Mouse (Mus musculus) adrenal gland, postnatal 10 days (tissue): Measurements from ENCODE around the gene Hsh2d. TPM values are rescaled to one million over a fixed set of nuclear protein-coding genes. Genes with fewer than 3 reads are reported as not detected.
A peak's percentile ranks its signal among the peaks of the same experiment; 100 is the strongest.

Experiments
- DNase-seq: peaks from one replicate; pipeline ENCODE4 v3.0.0; 2021; ENCODE audit warnings: mixed read lengths
- long read RNA-seq, 2 experiments: library from polyadenylated mRNA; stranded (forward); transcript quantifications; one replicate each; pipeline ENCODE4 v2.0.0; 2021
- total RNA-seq, 2 experiments: library from RNA; stranded (reverse); gene quantifications; 2 replicates each; pipeline ENCODE4 v1.2.3; 2021

Hsh2d gene
- under 1 TPM; 0.21 to 0.27 TPM for total RNA-seq
- long read RNA-seq, experiment 1, result 0 reads
- long read RNA-seq, experiment 2, result 0 reads

GRCm38 (mm10) chr8:72189417-72190214 lies at the start of gene Hsh2d:
Hsh2d (plus strand) TSS chr8:72189638.
- no peak for DNase-seq

DNA sequence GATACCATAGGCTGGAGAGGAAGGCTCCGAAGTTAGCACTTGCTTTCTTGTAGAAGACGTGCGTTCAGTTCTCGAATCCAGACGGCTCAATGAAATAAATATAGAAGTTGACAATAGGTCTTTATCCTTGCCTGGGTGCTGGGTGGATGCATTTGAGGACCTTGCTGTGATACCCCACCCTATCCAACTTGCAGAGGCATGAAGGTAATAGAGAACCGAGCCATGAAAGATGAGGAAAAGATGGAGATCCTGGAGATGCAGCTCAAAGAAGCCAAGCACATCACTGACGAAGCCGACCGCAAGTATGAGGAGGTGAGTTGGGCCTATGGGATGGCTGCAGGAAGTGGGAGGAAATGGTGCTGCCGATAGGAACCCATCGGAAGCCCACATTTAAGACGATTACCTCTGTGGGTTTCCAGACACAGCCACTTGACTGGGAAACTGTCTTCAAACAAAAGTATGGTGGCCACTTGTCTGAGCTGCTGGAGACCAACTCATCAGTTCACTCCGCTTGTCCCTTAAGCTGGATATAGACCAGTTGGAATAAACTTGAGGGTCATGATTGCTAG lies 46.1 kb upstream of the Hsh2d start:
- no peak for DNase-seq

DNA sequence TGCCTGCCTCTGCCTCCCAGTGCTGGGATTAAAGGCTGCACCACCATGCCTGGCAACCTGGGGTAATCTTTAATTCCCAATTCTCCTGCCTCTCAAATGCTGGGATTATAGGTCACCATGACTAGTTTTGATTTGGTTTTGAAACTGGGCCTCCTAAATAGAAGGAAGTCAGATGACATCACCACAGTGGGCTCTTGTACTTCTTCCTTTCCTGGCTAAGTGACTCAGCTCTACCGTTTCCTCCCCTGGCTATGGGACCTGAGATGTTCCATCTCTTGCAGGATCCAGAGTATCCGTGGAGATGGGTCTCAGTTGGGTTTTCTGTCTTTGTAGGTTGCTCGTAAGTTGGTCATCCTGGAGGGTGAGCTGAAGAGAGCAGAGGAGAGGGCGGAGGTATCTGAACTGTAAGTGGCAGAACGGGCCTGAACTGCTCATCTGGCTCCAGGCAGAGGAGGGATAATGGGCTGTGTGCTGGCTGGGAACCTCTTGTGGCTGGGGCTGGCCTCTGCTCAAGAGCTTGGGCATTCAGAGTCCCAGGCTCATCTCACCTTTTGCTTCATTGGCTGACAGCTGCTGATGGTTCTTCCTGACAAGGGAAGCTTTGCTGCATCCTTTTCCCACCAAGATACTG lies 45.0 kb upstream of the Hsh2d start:
- no peak for DNase-seq

DNA sequence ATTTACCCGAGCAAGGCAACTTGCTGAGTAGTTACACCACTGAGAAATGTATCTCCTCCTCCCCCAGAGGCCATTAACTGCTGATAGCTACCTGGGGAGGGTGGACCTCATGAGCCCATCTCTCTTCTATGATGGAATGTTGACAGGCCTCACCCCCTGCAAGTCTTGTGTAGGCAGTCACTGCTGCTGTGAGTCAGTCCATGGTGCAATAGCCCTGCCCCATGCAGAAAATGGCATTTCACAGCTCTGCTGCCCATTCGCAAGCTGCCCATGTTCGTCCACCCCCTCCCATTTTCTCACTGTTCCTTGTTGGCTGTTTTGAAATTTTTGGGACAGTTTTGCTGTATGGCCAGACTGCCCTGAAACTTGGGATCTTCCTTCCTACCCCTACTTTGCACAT lies 43.9 kb upstream of the Hsh2d start:
- no peak for DNase-seq

GRCm38 (mm10) chr8:72146056-72146455 lies 43.4 kb upstream of the Hsh2d start:
- peak; percentile 75 for DNase-seq

- DNase-seq, result no peak
Measured at GRCm38 (mm10) chr8:72146556-72146955, 42.9 kb upstream of the Hsh2d start.

- no peak for DNase-seq
Measured at GRCm38 (mm10) chr8:72147266-72147665, 42.2 kb upstream of the Hsh2d start.

- no peak for DNase-seq
Measured at GRCm38 (mm10) chr8:72149056-72149455, 40.4 kb upstream of the Hsh2d start.

DNA sequence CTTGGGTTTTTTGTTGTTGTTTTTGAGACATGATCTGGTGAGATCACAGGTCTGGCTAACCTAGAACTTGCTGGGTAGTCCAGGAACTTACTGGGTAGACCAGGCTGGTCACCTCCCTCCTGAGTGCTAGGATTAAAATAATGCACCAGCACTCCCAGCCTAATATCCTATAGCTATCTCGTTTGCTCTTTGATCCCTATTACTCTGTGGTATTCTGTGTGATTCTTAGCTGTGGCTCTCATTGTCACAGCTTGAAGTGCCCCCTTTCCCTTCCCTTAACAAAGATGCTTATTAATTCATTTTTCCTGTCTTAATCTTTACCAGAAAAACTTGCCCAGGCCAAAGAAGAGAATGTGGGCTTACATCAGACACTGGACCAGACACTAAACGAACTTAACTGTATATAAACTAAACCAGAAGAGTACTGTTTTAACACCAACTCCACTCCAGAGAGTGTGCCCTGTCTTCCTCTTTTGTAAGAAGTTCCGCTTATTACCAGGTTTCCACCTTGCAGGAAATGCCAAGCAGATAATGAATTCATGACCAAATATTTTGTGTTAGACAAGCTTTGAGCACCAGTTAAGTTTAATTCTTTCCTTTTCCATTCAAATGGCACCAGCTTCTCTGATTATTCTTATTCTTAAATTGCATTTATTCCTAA lies 37.9 kb upstream of the Hsh2d start:
- no peak for DNase-seq

DNA sequence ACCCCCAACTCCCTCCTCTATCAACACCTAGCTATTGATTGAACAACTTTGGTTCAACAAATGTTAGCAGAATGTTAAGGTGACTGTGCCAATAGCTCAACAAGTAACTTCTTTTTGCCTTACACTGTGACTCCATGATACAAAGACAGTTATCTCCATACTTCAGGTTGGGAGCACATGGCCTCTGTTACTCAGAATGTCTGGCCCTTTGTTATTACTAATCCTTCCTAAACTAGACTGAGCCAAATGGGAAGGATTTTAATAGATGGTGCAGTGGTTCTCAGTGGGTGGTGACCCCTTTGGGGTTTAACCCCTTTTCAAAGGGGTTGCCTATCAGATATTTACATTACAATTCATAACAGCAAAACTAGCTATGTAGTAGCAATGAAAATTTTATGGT lies 36.1 kb upstream of the Hsh2d start:
- no peak for DNase-seq

DNA sequence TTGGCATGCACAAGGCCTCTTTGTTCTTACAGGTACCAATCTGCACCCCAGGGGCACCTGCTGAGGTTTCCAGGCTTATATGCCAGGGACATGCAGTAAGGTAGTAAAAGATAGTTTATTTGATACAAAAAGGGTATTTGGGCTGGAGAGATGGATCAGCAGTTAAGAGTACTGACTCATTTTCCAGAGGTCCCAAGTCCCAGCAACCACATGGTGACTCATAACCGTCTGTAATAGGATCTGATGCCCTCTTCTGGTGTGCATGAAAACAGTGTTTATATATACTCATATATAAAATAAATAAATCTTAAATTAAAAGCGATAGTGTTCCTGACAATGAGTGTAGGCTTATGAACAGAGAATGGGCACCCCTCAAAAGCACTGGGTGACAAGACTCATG lies 31.3 kb upstream of the Hsh2d start:
- no peak for DNase-seq

DNA sequence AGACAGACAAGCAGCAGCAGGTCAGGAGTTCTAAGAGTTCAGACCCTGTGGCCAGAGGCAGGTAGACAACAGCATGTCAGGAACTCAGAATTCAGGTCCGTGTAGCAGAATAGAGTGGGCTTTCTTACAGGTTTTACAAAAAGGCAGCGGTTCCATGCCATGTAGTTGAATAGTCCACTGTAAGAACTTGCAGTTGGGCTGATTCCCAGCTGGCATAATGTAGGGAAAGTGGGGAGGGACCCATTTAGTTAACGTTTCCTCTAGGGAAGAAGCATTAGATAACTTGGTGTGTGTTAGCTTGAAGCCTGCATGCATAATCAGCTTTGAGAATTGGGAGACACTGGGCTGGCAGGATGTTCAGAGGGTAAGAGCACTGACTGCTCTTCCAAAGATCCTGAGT lies 30.7 kb upstream of the Hsh2d start:
- DNase-seq, result peak; percentile 20

- DNase-seq, result no peak
Measured at GRCm38 (mm10) chr8:72160007-72160406, 29.4 kb upstream of the Hsh2d start.

DNA sequence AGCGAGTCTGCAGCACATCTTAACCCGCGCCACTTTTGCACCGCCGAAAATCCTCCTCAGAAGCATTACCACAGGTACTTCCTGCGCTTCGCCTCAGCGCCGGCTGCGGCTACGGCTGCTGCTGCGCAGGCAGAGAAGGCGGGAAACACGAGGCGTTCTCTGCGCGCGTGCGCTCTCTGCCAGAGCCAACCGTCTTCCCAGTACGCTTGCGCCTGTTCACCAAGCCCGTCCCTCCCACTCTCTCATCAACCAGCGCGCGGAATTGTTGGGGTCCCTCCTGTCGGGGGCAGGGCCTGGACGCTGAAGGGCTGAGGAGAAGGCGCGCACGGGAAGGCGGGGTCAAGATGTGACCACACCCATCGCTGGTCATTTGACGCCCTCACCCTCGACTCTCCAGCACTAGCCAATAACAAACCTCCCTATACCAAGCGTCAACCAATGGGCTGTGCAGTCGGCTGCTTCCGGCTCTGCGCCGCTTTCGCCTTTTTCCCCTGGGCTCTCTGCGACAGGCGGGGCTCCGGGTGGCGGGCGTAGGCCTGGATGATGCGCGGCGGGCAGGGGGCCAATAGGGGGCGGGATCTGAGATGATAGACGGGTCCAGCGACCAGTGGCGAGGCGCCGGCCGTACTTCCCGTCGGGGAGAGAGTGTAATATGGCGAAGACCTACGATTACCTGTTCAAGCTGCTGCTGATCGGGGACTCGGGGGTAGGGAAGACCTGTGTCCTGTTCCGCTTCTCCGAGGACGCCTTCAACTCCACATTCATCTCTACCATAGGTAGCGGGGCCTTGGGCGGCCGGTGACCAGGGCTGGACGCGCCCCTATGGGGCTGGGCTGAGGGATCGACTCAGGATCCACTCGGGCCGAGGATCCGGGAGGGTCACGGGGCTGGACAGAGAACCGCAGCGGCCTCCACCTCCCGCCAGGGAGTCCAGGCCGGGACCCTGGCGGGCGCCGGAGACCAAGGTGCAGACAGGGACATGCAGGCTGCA lies 28.4 kb upstream of the Hsh2d start, which contains the start of gene Rab8a:
TSS of gene Rab8a (plus strand) at position 494 of the 991 bp plus-strand sequence.
- DNase-seq, result peak; percentile 100

DNA sequence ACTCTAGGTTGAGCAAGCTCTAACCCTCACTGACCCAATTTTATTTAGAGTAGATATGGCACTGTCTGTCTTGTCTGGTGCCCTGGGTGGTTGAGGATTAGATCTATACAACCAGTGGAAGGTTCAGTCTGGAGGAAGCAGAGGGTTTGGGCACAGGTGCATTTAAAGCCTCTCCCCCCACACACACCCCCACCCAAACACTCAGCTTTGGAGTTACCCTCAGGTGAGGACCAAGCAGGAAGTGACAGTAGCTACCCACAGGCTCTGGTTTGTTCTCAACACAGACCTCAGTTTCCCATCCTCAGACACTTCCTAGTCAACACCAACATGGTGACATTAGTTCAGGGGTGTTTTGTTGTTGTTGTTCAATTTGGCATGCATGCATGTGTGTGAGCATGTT lies 26.6 kb upstream of the Hsh2d start:
- DNase-seq, result no peak

GRCm38 (mm10) chr8:72169098-72169668 lies 20.3 kb upstream of the Hsh2d start:
- DNase-seq, result no peak

DNA sequence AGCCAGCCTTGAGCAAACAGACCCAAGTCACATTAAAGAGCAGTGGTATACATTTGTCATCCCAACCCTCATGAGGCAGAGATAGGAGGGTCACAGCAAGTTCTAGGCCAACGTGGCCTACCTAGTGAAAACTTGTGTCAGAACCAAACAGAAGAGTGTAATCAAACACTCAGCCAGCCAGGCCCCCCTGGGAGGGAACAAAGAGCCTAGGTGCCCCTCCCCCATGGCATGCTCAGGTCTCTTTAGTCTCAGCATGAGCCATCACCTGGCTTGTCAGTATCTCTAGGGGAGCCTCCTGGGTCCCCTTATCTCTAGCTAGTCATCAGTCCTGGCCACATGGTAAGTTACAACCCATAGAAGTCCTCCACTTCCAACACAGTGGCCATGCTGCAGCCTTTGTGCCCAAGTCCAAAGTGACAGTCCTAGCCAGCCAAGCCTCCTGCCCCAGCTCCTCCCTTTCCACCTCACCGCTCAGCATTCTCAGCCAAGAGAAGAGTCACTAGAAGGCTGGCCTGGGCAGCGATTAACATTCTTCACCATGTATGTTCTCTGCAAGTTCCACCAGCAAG lies 19.7 kb upstream of the Hsh2d start:
- DNase-seq, result no peak

- DNase-seq, result peak; percentile 86
Measured at GRCm38 (mm10) chr8:72177346-72177925, 12.0 kb upstream of the Hsh2d start.

GRCm38 (mm10) chr8:72183554-72184202 lies 5.8 kb upstream of the Hsh2d start:
- DNase-seq, result peak; percentile 28

DNA sequence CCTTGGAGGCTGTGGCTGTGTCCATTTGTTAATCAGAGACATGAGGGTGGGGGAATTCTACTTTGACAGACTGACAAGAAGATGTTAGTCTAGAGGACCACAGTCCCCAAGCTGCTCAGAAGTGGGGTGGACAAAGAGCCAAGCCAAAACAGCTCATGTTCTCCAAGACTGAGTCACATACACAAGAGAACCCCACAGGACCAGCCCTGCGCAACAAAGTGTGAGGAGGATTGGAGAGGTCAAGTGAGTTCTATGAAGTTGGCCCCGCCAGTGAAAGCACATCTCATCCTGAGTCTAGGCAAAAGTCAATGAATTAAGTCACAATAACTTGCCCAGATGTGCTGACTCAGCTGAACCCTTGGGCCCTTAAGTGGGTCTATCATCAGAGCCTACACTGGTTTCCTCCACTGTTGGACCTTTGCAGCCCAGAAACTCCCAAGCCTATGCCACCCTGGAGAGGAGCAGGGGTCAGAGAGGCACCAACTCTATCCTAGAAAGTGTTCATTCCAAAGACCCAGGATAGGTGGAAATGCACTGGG lies 1.6 kb upstream of the Hsh2d start:
- no peak for DNase-seq
